Mouse (Mus musculus): ENCODE data around the gene Clgn.

GRCm38 (mm10) chr8:83382850-83383249 is 6.8 kb upstream of the Clgn start:
- TF ChIP-seq CTCF (IDR thresholded peaks at IDR 0.05; ENCODE audit: extremely low read depth, insufficient read depth, insufficient read length, insufficient replicate concordance) (no peak), POLR2A (IDR thresholded peaks at IDR 0.05; ENCODE audit: low read depth, low read length) (no peak)

Data from spleen, adult 2 months (tissue).